Mouse (Mus musculus): ENCODE measurements around the gene Npr2.

Gene Npr2

DNA sequence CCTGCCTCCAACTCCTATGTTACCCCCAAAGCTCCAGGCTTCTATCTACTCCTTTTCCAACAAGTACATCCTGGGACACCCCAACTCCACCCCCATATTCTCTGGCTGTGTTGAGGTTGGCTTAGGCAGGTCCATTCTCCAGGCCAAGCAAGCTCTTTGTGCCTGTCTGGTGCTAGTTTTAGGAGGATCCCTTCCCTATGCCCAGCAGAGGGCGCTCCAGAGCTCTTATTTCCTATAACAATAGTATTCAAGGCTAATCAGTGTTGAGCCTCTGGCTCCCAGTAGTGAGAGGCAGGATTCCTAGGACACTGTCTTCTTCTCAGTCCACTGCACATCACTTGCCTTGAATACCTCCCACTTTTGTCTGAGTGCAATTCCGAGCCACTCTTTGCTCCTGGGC lies 40.3 kb downstream of the Npr2 start:
- peak; percentile 80 for DNase-seq (ENCODE audit: low read depth, low spot score)

DNA sequence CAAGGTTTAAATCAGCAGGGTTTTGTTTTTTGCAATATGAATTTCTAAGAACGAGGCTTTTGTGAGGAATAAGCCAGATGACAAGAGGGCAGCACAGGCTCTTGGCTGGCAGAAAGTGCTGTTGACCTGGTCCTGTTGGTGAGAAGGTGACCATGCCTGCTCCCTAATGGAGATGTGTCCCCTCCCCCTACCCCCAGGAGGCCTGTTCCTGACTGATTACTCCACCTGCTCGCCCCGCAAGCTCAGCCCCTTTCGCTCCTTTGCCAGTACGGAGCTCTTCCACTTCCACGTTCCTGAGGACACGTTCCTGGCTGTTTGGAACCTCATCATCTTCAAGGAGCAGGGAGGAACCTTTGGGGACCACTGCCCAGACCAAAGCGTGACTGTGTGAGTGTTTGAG lies 42.0 kb downstream of the Npr2 start:
- DNase-seq (ENCODE audit: low read depth, low spot score), result no peak

DNA sequence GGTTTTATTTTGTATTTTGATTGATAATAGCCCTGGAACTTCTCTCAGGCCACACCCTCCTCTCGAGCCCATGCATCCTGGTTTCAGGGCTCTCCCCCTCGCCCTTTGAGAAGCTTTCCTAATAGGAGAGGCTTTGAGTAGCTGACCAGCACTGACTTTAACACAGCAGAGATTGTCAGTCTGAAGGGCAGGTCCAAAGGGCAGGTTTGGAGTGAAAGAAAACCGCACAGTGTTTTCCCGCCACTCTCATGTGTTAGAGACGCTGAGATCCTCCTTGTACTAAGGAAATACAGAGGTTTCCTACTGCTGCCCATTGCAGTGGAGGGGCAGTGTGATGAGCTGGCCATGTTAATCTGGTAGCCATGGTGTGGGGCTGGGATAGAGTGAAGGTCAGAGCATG lies 43.2 kb downstream of the Npr2 start:
- DNase-seq (ENCODE audit: low read depth, low spot score), result no peak

DNA sequence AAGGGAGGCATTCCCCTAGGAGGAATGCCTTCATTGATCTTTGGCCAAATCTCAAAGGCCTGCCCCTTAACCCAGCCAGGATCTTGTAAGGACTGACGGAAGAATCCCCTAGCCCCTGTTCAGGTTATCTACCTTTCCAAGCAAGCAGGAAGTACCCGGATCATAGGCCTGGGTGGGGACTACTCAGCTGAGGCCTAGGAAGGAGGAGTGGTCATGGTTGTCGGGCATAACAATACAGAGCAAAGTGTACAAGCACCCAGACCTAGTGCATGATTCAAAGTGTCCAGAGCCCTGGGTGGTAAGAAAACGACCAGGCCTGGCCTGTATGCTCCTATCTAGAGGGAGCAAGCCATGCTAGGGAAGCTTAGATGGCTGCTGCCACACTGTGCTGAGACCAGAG lies 43.9 kb downstream of the Npr2 start:
- no peak for DNase-seq (ENCODE audit: low read depth, low spot score)

DNA sequence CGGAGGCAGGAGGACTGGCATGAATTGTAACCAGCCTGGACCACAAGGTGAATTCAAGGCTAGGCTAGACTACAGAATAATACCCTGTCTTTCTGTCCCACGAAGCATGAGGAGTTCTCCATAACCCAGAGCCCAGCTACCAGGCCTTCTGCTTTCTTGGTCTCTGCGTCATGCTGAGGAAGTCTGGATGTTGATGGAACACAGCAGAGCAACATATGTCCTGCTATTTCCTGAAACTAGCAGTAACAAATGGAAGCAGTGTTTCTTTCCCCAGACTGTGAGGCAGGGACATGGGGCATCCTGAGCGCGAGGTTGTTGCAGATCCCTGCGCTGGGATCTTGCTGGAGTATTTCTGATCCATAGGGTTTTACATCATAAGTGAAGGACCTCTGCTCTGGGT lies 46.8 kb downstream of the Npr2 start:
- no peak for DNase-seq (ENCODE audit: low read depth, low spot score)

DNA sequence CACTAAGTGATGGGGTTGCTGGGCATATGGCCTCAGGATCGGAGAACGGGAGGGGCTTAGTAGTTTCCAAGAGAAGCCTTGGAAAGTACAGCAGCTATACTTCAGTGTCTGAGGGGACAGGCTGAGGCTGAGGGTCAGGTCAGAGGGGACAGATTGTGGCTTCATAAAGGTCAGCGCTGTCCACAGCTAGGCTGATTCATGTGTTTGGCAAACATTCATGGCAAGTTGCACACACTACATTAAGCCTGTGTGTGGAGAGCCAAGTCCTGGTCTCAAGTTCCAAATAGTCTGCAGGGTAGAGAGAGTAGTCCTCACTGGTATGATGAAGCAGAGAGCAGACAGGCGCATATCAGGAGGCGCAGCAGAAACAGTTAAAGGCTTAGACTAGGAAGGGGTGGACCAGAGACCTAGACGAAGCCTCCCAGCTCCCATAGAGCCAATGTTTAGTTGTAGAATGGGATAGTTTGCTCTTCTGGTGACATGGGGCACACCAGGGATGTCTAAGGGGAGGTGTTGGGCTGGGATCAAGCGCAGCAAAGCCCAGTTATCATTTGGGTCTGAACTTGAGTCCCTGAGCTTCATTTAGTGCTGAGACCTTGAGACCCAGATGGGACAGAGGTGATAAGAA lies 47.8 kb downstream of the Npr2 start:
- no peak for DNase-seq (ENCODE audit: low read depth, low spot score)

DNA sequence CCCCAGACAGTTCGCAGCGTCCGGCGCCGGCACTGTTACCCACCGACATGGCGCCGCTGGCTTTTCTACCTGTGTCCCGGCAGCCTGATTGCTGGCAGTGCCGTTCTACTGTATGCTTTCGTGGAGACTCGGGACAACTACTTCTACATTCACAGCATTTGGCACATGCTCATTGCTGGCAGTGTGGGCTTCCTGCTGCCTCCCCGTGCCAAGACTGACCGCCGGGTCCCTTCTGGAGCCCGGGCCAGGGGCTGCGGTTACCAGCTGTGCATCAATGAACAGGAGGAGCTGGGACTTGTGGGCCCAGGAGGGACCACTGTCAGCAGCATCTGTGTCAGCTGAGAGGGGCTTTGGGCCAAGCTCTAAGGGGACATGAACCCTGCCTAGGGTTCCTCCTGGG lies 58.3 kb downstream of the Npr2 start:
- no peak for DNase-seq (ENCODE audit: low read depth, low spot score)

DNA sequence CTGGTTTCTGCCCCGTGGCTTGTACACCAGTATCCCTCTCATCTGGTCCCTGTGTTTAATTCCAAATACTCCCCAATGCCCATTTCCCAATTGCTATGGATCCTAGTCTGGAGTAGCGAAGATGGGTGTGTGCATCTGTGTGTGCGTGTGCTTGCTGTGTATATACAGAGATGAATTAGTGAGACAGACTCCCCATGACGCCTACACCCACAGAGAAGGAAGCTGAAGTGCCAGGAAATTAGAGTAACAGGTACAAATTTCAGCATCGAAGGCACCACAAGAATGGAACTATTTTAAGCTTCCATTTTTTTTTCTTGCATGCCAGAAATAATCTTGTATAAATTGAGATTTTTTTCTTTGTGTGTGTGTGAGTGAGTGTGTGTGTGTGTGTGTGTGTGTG lies 59.3 kb downstream of the Npr2 start:
- DNase-seq (ENCODE audit: low read depth, low spot score), result no peak

DNA sequence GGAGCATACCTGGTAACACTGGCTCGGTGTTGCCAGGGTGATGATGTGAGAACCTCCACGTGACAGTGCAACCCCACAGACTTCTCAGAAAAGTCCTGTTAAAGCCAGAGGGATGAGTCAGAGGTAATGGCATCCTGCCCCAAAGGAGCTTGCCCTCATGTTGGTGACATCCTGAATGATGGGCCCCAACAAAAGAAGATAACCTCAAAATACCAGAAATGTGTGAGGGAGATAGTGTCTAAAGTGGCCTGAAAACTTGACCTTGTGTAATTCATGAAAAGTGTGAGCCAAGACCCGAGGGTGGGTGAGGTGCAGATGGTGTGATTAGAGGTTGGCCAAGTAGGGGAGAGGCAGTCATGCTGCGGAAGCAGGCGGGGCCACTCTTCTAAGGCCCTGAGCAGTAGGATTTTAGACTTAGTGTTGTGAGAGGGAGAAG lies 62.1 kb downstream of the Npr2 start:
- DNase-seq (ENCODE audit: low read depth, low spot score), result no peak

DNA sequence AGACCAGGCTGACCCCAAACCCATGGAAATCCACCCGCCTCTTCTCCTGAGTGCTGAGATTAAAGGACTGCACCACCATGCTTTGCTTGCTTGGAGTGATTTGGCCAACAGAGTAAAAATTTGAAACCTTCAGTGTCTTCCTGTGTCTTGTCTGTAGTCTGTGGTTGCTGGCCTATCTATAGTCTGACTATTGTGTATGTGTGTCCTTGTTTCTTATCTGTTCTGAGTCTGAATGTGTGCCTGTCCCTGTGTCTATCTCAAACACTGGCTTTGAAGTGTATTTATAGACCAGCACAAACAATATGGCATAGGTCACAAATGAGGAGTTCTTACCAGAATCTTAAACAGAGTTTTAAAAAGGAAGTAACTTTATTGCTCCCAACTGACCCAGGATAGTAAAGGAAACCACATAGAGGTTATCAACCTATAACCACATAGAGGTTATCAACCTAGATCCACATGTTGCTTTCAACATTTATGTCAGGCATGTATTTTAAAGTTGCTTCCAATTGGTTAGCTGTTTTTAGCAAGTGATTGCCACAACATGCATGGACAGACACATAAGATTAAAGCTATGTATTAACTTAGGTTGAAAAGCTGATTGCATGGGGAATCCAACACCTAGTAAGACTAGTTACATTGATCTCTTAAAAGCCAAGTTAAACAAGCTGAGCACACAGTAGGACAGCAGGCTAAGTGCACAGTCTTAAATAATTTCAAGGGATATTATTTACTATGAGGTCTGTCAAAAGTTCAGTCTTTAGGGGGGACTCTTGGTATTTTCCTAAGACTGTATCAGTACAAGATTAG lies 62.9 kb downstream of the Npr2 start:
- no peak for DNase-seq (ENCODE audit: low read depth, low spot score)

DNA sequence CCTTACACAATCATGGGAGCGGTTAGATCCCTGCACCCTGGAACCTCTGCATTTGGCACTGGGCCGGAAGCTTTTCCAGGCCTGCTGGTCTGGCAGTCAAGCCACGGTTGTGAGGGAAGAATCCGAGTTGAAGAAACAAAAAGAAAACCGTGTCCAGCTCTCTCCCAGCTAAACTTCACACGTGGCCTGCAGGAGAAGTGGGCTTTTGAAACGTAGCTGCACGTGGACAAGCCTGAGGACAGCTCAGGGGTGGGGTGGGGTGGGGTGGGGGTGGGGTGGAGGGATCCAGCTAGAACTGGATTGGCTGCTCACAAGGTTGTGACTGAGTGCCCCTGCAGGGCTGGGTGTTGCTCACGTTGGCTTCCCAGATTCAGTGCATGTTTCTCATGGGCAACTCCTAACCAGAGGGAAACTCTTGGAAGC lies 63.5 kb downstream of the Npr2 start:
- DNase-seq (ENCODE audit: low read depth, low spot score), result no peak

DNA sequence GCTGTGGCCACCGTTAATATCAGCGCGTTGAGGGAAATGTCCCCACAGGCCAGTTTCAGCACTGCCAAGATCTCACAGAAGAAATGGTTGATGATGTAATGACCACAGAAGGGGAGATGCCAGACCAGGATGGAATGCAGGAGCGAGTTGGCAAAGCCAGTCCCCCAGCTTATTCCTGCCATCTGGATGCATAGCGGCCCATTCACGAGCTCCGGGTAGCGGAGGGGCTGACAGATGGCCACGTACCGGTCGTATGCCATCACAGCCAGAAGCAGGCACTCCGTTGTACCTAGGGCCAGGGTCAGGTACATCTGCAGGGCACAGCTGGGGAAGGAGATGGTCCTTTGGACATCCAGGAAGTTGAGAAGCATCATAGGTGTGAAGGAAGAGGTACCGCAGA lies 64.8 kb downstream of the Npr2 start:
- no peak for DNase-seq (ENCODE audit: low read depth, low spot score)

DNA sequence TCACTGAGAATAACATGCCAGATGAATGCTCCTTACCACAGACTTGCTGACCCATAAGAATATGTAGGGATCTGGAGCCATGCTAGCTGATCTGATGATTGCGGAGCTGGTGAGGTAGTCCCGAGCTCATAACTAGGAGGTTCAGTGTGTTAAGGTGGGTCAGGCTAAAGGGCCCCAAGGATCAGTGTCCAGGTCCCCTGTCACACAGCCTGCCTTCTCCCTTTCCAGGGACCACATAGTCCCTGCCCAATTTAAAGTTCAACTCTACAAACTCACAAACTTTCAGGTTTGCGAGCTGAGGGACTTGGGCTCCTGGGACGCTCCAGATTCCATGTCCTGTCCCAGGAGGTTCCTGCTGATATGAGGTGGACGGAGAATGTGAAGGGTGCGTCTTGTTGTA lies 69.0 kb downstream of the Npr2 start, which contains the start of gene Olfr70:
Gene Olfr70, minus strand, starts transcription at position 101 of the 400 bp plus-strand sequence.
- DNase-seq (ENCODE audit: low read depth, low spot score), result no peak
